Mouse (Mus musculus) kidney, adult 2 months (tissue): ENCODE results near the gene Nemp1.

Experiments
- CTCF ChIP-seq: fragments of 200-500 bp; conservative IDR thresholded peaks from 2 replicates; pipeline ENCODE4 v1.5.1; 2011; ENCODE audit warnings: low read depth, mild to moderate bottlenecking, control low read depth, low read length, moderate library complexity, mixed read lengths; ENCODE audit not compliant: insufficient read depth, insufficient read length
- POLR2A ChIP-seq: fragments of 200-500 bp; IDR thresholded peaks from one replicate; pipeline ENCODE4 v1.6.1; 2011; ENCODE audit warnings: low read depth, low read length, control low read depth

DNA sequence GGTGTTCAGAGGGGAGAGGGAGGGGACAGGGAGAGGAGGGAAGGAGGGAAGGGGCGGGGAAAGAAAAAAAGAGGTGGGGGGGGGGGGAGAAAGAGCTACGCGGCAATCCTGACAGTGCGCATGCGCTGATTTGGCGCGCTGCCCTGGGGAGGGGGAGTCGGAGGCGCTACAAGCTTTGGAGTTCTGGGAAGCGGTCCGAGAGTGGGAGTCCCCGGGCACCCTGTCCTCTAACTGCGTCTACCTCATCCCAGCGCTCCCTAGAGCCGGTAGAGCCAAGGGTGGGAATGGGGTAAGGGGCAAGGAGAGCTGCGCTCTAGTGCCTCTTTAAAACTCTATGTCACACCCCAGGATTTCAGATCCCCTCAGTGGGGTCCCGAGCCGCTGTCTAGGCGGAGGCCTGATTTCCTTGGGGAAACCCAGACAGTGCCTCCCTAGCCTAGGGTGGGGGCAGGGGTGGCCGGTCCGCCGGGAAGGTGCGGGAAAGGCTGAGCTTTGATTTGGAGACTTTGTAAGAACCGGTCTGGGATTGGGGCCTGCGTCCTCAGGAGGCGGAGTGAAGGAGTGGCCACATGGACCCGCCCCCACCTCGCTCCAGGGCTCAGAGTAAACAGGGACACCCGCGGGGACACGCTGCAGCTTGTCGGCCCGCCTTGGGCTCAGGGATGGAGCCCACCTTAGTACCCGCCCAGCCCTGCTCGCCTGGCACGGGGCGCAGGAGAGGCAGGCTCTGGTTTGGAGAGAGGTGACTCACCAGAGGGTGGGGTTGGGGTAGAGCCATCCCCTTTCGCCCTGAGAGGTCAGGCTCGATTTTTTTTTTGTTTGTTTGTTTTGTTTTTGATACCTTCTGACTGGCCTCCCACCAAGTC, 45.3 kb upstream of the Nemp1 start:
- TF ChIP-seq CTCF (no peak), POLR2A (peak; percentile 50)
